Mouse (Mus musculus): Measurements from ENCODE around the gene Zbtb1. TPM values are rescaled to one million over a fixed set of nuclear protein-coding genes. Genes with fewer than 3 reads are reported as not detected.

The Zbtb1 gene
- total RNA-seq (2022), result 1 to 10 TPM; 5.4 to 6.0 (median 5.6) TPM

- peak; percentile 65 to 78 for DNase-seq (ENCODE audit: low spot score in 2 of 2)
Measured at GRCm38 (mm10) chr12:76369978-76370830, at the start of gene Zbtb1. Zbtb1 (plus strand) TSS chr12:76370266.

- peak in 1 of 2 experiments; percentile 61 for DNase-seq (ENCODE audit: low spot score in 2 of 2)
Measured at GRCm38 (mm10) chr12:76324679-76325431, 45.2 kb upstream of the Zbtb1 start, which contains the start of gene Akap5. Akap5 (plus strand) TSS chr12:76324891.

- peak in 1 of 2 experiments; percentile 62 for DNase-seq (ENCODE audit: low spot score in 2 of 2)
Measured at GRCm38 (mm10) chr12:76326437-76327220, 43.4 kb upstream of the Zbtb1 start.

- DNase-seq (ENCODE audit: low spot score in 2 of 2), result no peak
Measured at GRCm38 (mm10) chr12:76328567-76329354, 41.3 kb upstream of the Zbtb1 start.

- DNase-seq (ENCODE audit: low spot score in 2 of 2), result no peak
Measured at GRCm38 (mm10) chr12:76333688-76334087, 36.4 kb upstream of the Zbtb1 start.

- no peak for DNase-seq (ENCODE audit: low spot score in 2 of 2)
Measured at GRCm38 (mm10) chr12:76335641-76336040, 34.4 kb upstream of the Zbtb1 start.

GRCm38 (mm10) chr12:76336111-76336965 is 33.7 kb upstream of the Zbtb1 start:
- DNase-seq (ENCODE audit: low spot score in 2 of 2), result no peak

GRCm38 (mm10) chr12:76341080-76341479 is 29.0 kb upstream of the Zbtb1 start:
- peak in 1 of 2 experiments; percentile 57 for DNase-seq (ENCODE audit: low spot score in 2 of 2)

- no peak for DNase-seq (ENCODE audit: low spot score in 2 of 2)
Measured at GRCm38 (mm10) chr12:76345759-76346455, 24.2 kb upstream of the Zbtb1 start.

GRCm38 (mm10) chr12:76349680-76350220 is 20.3 kb upstream of the Zbtb1 start:
- DNase-seq (ENCODE audit: low spot score in 2 of 2), result no peak

- no peak for DNase-seq (ENCODE audit: low spot score in 2 of 2)
Measured at GRCm38 (mm10) chr12:76360868-76361267, 9.2 kb upstream of the Zbtb1 start.

- DNase-seq (ENCODE audit: low spot score in 2 of 2), result no peak
Measured at GRCm38 (mm10) chr12:76361405-76362302, 8.4 kb upstream of the Zbtb1 start.

- no peak for DNase-seq (ENCODE audit: low spot score in 2 of 2)
Measured at GRCm38 (mm10) chr12:76362303-76362676, 7.8 kb upstream of the Zbtb1 start.

GRCm38 (mm10) chr12:76366276-76366675 is 3.8 kb upstream of the Zbtb1 start:
- no peak for DNase-seq (ENCODE audit: low spot score in 2 of 2)

- DNase-seq (ENCODE audit: low spot score in 2 of 2), result no peak
Measured at GRCm38 (mm10) chr12:76367096-76367995, 2.7 kb upstream of the Zbtb1 start.

GRCm38 (mm10) chr12:76368201-76368789 is 1.8 kb upstream of the Zbtb1 start:
- DNase-seq (ENCODE audit: low spot score in 2 of 2), result peak in 1 of 2 experiments; percentile 31
